Mouse (Mus musculus): Measurements from ENCODE around the gene Cptp. TPM values are rescaled to one million over a fixed set of nuclear protein-coding genes. Genes with fewer than 3 reads are reported as not detected.

Cptp gene
- polyA plus RNA-seq, 1 experiment from 2014 or later = 18.8 TPM

GRCm38 (mm10) chr4:155899355-155899754, 30.1 kb upstream of the Cptp start:
- no peak overlapping the region for H3K4me2 ChIP-seq (replicated peaks; ENCODE audit: low read depth, low read length)
- no peak overlapping the region for H3K4me3 ChIP-seq (ENCODE audit: low read length)
- H3K27ac ChIP-seq (ENCODE audit: low read depth, low read length) = no peak overlapping the region
- H3K9ac ChIP-seq (ENCODE audit: low read depth, low read length) = no peak overlapping the region
- H3K27me3 ChIP-seq (ENCODE audit: control insufficient read depth, insufficient read depth, low read length) = no peaks in the 10 kb centered on the region
- WGBS = 94% methylated on average over 7 of the region's 7 CpGs
- no peaks in the 10 kb centered on the region for H3K9me3 ChIP-seq (ENCODE audit: control insufficient read depth, low read length)
- ATAC-seq (ENCODE audit: low FRiP score, low TSS enrichment) = no peak
- peaks cover 42% of the 10 kb centered on the region for H3K36me3 ChIP-seq (ENCODE audit: control insufficient read depth, insufficient read depth, low read length)
- peaks cover 8% of the 10 kb centered on the region for H3K4me1 ChIP-seq (ENCODE audit: control insufficient read depth, insufficient read depth, low read length)

- no peak overlapping the region for H3K9ac ChIP-seq (ENCODE audit: low read depth, low read length)
- WGBS = 96% methylated on average over 2 of the region's 2 CpGs
- H3K9me3 ChIP-seq (ENCODE audit: control insufficient read depth, low read length) = no peaks in the 10 kb centered on the region
- H3K4me1 ChIP-seq (ENCODE audit: control insufficient read depth, insufficient read depth, low read length) = peaks cover 17% of the 10 kb centered on the region
- H3K4me3 ChIP-seq (ENCODE audit: low read length) = no peak overlapping the region
- H3K4me2 ChIP-seq (replicated peaks; ENCODE audit: low read depth, low read length) = no peak overlapping the region
- no peak for ATAC-seq (ENCODE audit: low FRiP score, low TSS enrichment)
- H3K27ac ChIP-seq (ENCODE audit: low read depth, low read length) = no peak overlapping the region
- no peaks in the 10 kb centered on the region for H3K27me3 ChIP-seq (ENCODE audit: control insufficient read depth, insufficient read depth, low read length)
- peaks cover 33% of the 10 kb centered on the region for H3K36me3 ChIP-seq (ENCODE audit: control insufficient read depth, insufficient read depth, low read length)
These were observed 29.1 kb upstream of the Cptp start for GRCm38 (mm10) chr4:155898318-155898717.

GRCm38 (mm10) chr4:155896461-155896860, 27.2 kb upstream of the Cptp start:
- no peaks in the 10 kb centered on the region for H3K27me3 ChIP-seq (ENCODE audit: control insufficient read depth, insufficient read depth, low read length)
- H3K9me3 ChIP-seq (ENCODE audit: control insufficient read depth, low read length) = no peaks in the 10 kb centered on the region
- no peak overlapping the region for H3K4me3 ChIP-seq (ENCODE audit: low read length)
- no peak overlapping the region for H3K27ac ChIP-seq (ENCODE audit: low read depth, low read length)
- H3K9ac ChIP-seq (ENCODE audit: low read depth, low read length) = no peak overlapping the region; the same call in 1 of the 2 replicates
- peaks cover 25% of the 10 kb centered on the region for H3K4me1 ChIP-seq (ENCODE audit: control insufficient read depth, insufficient read depth, low read length)
- 98% methylated on average over 12 of the region's 12 CpGs for WGBS
- no peak for ATAC-seq (ENCODE audit: low FRiP score, low TSS enrichment)
- H3K36me3 ChIP-seq (ENCODE audit: control insufficient read depth, insufficient read depth, low read length) = peaks cover 14% of the 10 kb centered on the region
- H3K4me2 ChIP-seq (replicated peaks; ENCODE audit: low read depth, low read length) = no peak overlapping the region

GRCm38 (mm10) chr4:155895826-155896225, 26.6 kb upstream of the Cptp start:
- ATAC-seq (ENCODE audit: low FRiP score, low TSS enrichment) = no peak
- no peak overlapping the region for H3K4me3 ChIP-seq (ENCODE audit: low read length)
- 94% methylated on average over 4 of the region's 4 CpGs for WGBS

GRCm38 (mm10) chr4:155895216-155895615, 26.0 kb upstream of the Cptp start:
- Histone ChIP-seq H3K4me2 (replicated peaks; ENCODE audit: low read depth, low read length) (no peak overlapping the region), H3K27me3 (ENCODE audit: control insufficient read depth, insufficient read depth, low read length) (no peaks in the 10 kb centered on the region), H3K36me3 (ENCODE audit: control insufficient read depth, insufficient read depth, low read length) (peaks cover 9% of the 10 kb centered on the region), H3K9ac (ENCODE audit: low read depth, low read length) (no peak overlapping the region), H3K9me3 (ENCODE audit: control insufficient read depth, low read length) (no peaks in the 10 kb centered on the region), H3K4me3 (ENCODE audit: low read length) (no peak overlapping the region), H3K27ac (ENCODE audit: low read depth, low read length) (no peak overlapping the region), H3K4me1 (ENCODE audit: control insufficient read depth, insufficient read depth, low read length) (peaks cover 30% of the 10 kb centered on the region)
- WGBS = 41% methylated on average over 6 of the region's 6 CpGs
- no peak for ATAC-seq (ENCODE audit: low FRiP score, low TSS enrichment)

More at GRCm38 (mm10) chr4:155895826-155896225, 26.6 kb upstream of the Cptp start:
- Histone ChIP-seq H3K9ac (ENCODE audit: low read depth, low read length) (no peak overlapping the region), H3K27me3 (ENCODE audit: control insufficient read depth, insufficient read depth, low read length) (no peaks in the 10 kb centered on the region), H3K36me3 (ENCODE audit: control insufficient read depth, insufficient read depth, low read length) (peaks cover 9% of the 10 kb centered on the region; the same call in 1 of the 2 replicates), H3K4me1 (ENCODE audit: control insufficient read depth, insufficient read depth, low read length) (peaks cover 25% of the 10 kb centered on the region), H3K27ac (ENCODE audit: low read depth, low read length) (no peak overlapping the region), H3K4me2 (replicated peaks; ENCODE audit: low read depth, low read length) (no peak overlapping the region), H3K9me3 (ENCODE audit: control insufficient read depth, low read length) (no peaks in the 10 kb centered on the region)

- Histone ChIP-seq H3K27me3 (ENCODE audit: control insufficient read depth, insufficient read depth, low read length) (no peaks in the 10 kb centered on the region), H3K9me3 (ENCODE audit: control insufficient read depth, low read length) (no peaks in the 10 kb centered on the region), H3K4me1 (ENCODE audit: control insufficient read depth, insufficient read depth, low read length) (peaks cover 30% of the 10 kb centered on the region), H3K4me3 (ENCODE audit: low read length) (no peak overlapping the region), H3K9ac (ENCODE audit: low read depth, low read length) (no peak overlapping the region; the same call in 1 of the 2 replicates), H3K27ac (ENCODE audit: low read depth, low read length) (no peak overlapping the region), H3K36me3 (ENCODE audit: control insufficient read depth, insufficient read depth, low read length) (peaks cover 10% of the 10 kb centered on the region), H3K4me2 (replicated peaks; ENCODE audit: low read depth, low read length) (no peak overlapping the region; the same call in 1 of the 2 replicates)
- WGBS = 45% methylated on average over 8 of the region's 8 CpGs
- no peak for ATAC-seq (ENCODE audit: low FRiP score, low TSS enrichment)
These were observed 25.2 kb upstream of the Cptp start for GRCm38 (mm10) chr4:155894311-155894881.

- Histone ChIP-seq H3K4me3 (ENCODE audit: low read length) (peak overlapping the region; percentile 84), H3K27ac (ENCODE audit: low read depth, low read length) (no peak overlapping the region), H3K27me3 (ENCODE audit: control insufficient read depth, insufficient read depth, low read length) (no peaks in the 10 kb centered on the region), H3K4me1 (ENCODE audit: control insufficient read depth, insufficient read depth, low read length) (peaks cover 30% of the 10 kb centered on the region), H3K9me3 (ENCODE audit: control insufficient read depth, low read length) (no peaks in the 10 kb centered on the region), H3K36me3 (ENCODE audit: control insufficient read depth, insufficient read depth, low read length) (peaks cover 19% of the 10 kb centered on the region), H3K9ac (ENCODE audit: low read depth, low read length) (peak overlapping the region; percentile 79; the same call in 1 of the 2 replicates), H3K4me2 (replicated peaks; ENCODE audit: low read depth, low read length) (peak overlapping the region; percentile 99)
- 80% methylated on average over 8 of the region's 8 CpGs for WGBS
- no peak for ATAC-seq (ENCODE audit: low FRiP score, low TSS enrichment)
These were observed 24.0 kb upstream of the Cptp start for GRCm38 (mm10) chr4:155893212-155893690.

GRCm38 (mm10) chr4:155892438-155893211, 23.4 kb upstream of the Cptp start:
- H3K27me3 ChIP-seq (ENCODE audit: control insufficient read depth, insufficient read depth, low read length) = no peaks in the 10 kb centered on the region
- peak overlapping the region; percentile 79 for H3K9ac ChIP-seq (ENCODE audit: low read depth, low read length)
- peak overlapping the region; percentile 84 for H3K4me3 ChIP-seq (ENCODE audit: low read length)
- 5% methylated on average over 34 of the region's 37 CpGs for WGBS
- peak; percentile 50 for ATAC-seq (ENCODE audit: low FRiP score, low TSS enrichment)
- H3K4me1 ChIP-seq (ENCODE audit: control insufficient read depth, insufficient read depth, low read length) = peaks cover 30% of the 10 kb centered on the region
- H3K27ac ChIP-seq (ENCODE audit: low read depth, low read length) = peak overlapping the region; percentile 96; the same call in 1 of the 2 replicates
- peak overlapping the region; percentile 99 for H3K4me2 ChIP-seq (replicated peaks; ENCODE audit: low read depth, low read length)
- peaks cover 26% of the 10 kb centered on the region for H3K36me3 ChIP-seq (ENCODE audit: control insufficient read depth, insufficient read depth, low read length)
- H3K9me3 ChIP-seq (ENCODE audit: control insufficient read depth, low read length) = no peaks in the 10 kb centered on the region

- 0% methylated on average over 43 of the region's 56 CpGs for WGBS
These were observed 22.8 kb upstream of the Cptp start for GRCm38 (mm10) chr4:155892017-155892416.

More at GRCm38 (mm10) chr4:155892017-155892416, 22.8 kb upstream of the Cptp start:
- Histone ChIP-seq H3K9ac (ENCODE audit: low read depth, low read length) (peak overlapping the region; percentile 79), H3K9me3 (ENCODE audit: control insufficient read depth, low read length) (no peaks in the 10 kb centered on the region), H3K27ac (ENCODE audit: low read depth, low read length) (peak overlapping the region; percentile 96), H3K4me1 (ENCODE audit: control insufficient read depth, insufficient read depth, low read length) (peaks cover 30% of the 10 kb centered on the region), H3K4me3 (ENCODE audit: low read length) (peak overlapping the region; percentile 84), H3K27me3 (ENCODE audit: control insufficient read depth, insufficient read depth, low read length) (no peaks in the 10 kb centered on the region), H3K36me3 (ENCODE audit: control insufficient read depth, insufficient read depth, low read length) (peaks cover 32% of the 10 kb centered on the region), H3K4me2 (replicated peaks; ENCODE audit: low read depth, low read length) (peak overlapping the region; percentile 99)
- ATAC-seq (ENCODE audit: low FRiP score, low TSS enrichment) = peak; percentile 92
